Mouse (Mus musculus) CD4-positive, CD25-positive, alpha-beta regulatory T cell, adult 4 months (primary cell): ENCODE data around the gene Bcl7b. TPM values are rescaled to one million over a fixed set of nuclear protein-coding genes. Genes with fewer than 3 reads are reported as not detected.

Source experiments
- ATAC-seq: one replicate; pipeline ENCODE4 v1.8.0; 2017
- polyA plus RNA-seq, 2 experiments: library from polyadenylated mRNA; unstranded; fragments of 100-300 nt; shearing (Covaris generic); gene quantifications; one replicate each; pipeline ENCODE4 v1.2.1; 2017

The Bcl7b gene
- polyA plus RNA-seq, 2 experiments from 2014 or later: 47.1 to 79.6 TPM

DNA sequence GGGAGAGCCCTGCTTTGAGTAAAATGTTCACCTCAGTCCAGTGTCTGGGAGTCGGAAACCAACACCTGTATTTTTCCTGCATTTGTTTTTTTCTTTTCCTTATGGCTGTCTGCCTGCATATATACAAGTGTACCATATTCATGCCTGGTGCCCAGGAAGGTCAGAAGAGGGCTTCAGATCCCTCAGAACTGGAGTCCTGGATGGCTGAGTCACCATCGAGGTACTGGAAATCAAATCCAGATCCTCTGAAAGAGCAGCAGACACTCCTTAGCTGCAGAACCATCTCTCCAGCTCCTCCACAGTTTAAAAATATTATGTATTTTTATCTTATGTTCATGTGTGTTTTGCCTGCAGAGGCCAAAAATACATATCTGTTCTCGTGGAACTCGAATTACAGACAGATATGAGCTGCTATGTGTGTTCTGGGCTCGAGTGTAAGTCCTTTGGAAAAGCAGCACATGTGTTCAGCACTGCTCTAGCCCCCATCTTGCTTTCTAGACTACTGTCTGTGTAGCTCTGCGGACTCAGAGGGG, 3.7 kb downstream of the Bcl7b start:
- ATAC-seq: no peak

DNA sequence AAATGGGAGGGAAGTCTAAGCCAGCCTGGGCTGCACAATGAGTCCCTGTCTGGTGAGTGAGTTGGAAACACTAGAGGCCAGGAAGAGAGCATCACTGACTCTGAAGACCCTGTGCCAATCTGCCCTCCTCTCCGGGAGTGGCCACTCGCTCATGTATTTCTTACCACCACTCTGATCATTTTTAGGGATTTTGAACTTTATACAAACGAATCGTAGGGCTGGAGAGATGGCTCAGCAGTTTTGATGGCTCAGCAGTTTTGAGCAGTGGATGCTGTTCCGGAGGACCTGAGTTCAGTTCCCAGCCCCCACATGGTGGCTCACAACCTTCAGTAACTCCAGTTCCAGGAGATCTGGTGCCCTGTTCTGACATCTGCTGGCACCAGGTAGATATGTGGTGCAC, 4.9 kb downstream of the Bcl7b start:
- ATAC-seq: no peak

DNA sequence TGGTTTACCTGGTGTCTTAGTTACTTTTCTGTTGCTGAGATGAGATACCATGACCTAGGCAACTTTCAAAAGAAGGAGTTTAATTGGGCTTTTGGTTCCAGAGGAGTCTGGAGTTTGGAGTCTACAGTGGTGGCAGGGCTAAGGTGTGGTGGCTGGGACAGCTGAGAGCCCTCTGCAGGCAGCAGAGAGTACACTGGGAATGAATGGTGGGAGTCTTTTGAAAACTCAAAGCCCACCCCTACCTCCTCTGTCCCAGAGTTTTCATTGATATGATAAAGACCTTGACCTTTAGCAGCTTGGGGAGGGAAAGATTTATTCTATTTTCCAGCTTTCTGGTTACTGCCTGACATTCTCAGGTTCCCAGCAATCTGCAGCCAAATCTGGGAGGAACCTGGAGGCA, 7.0 kb downstream of the Bcl7b start:
- ATAC-seq: no peak

DNA sequence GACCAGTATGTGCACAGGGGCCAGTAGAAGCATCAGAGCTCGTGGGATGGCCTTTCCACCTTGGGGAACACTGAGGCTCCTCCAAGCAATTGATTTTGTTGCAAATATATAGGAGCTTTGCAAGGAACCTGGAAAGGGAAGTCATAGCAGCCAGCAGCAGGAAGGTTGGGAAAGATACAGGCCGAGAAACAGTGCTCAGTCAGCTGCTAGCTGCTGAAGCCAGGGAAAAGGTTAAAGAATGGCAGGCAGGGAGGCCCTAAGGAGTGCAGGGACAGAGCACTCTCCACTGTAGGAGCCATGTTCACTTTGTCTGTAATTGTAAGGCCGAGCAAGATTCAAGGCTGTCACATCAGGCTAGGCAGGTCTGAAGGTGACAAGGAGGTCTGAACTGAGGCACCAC, 10.4 kb downstream of the Bcl7b start:
- no peak for ATAC-seq

DNA sequence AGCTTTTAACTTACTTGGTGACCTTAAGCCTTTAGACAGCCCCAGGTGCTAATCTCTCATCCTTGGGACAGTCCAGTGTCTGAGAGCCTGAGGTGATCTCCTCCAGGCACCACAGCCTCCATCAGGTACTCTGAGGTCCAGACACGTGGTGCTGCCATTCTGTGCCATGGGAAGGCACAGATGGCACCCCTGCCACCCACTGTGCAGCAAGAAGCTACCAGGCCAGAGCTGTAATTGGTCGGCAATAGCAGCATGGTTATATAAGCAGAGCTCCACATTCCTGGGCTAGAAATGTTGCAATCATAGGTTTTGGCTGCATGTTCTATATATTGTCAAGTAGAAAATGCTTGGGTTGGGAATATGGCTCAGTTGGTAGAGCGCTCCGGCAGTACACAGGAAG, 10.9 kb downstream of the Bcl7b start:
- ATAC-seq: no peak

DNA sequence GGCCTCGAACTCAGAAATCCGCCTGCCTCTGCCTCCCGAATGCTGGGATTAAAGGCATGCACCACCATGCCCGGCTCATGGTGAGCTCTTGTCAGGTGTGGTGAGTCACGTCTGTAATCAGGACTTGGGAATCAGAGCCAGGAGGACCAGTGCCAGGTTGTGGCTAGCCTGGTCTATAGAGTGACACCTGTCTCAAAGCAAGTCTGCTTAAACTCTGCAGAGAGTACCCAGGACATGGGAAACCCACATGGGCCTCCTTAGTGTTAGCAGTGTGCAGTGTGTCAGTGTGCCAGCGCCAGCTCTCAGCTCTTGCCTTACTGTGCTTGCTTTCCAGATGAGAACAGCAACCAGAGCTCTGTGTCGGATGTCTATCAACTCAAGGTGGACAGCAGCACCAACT, 11.5 kb downstream of the Bcl7b start:
- ATAC-seq: no peak

DNA sequence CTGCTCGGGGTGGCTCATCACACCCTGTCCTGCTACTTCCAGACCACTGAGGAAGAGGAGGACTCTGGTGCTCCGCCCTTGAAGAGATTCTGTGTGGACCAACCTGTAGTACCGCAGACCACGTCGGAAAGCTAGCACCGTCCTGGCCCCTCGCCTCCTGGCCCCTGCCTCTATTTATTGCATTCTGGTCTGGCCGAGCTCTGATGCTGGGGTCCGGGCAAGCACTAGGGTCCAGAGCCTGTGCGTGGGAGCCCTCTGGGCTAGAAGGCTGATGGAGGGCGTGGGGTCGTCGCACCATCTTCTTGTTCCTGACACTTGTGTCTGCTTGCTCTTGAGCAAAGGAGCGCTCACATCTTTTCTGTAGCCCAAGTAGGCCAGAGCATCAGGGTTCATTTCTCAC, 12.7 kb downstream of the Bcl7b start:
- ATAC-seq: no peak

DNA sequence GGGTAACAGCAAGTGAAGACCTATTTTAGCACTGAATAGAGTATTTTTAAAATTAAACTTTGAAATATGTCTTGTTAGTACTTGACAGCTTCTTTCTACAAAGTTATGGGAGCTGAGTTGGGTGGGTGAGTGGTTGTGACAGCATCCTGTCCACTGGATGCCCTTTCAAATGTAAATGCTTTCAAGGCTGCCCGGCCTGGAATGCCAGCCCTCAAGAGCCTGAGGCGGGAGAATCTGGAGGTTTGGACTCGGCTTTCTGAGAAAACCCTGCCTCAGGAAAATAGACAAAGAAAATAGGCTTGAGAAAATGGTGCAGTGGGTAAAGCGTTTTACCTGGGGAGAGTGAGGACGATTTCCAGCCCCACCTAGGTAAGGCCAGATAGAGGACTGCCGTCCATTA, 13.7 kb downstream of the Bcl7b start:
- no peak for ATAC-seq

DNA sequence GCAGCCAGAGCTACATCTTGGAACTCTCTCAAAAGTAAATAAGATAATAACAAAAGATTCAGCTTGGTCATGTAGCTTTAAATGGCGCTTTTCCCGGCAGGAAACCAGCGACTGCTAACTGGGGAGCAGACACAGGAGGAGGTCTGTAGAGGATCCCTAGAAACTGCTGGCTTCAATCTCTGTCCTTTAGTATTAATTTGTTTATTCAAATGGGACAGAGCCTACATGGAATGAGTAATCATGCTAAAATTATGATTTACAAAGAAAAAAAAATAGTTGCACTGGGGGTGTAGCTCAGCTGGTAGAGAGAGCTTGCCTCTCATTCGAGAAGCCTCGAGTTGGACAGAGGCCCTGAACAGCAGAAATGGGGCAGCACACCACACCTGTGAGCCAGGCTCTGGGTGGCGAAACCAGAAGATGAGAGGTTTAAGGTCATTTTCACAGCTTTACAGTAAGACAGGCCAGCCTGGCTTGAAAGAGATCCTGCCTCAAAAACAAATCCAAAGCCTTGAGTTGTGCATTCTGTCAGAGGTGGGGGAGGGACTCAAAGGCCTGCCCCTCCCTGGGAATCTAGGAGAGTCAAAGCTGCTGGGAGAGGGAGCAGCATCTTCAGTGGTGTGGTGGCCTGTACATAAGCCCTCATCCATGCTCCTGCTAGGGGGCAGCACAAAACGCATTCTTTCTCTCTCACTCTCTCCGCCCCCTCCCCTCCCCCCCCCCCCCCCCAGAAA, 15.2 kb downstream of the Bcl7b start:
- no peak for ATAC-seq

DNA sequence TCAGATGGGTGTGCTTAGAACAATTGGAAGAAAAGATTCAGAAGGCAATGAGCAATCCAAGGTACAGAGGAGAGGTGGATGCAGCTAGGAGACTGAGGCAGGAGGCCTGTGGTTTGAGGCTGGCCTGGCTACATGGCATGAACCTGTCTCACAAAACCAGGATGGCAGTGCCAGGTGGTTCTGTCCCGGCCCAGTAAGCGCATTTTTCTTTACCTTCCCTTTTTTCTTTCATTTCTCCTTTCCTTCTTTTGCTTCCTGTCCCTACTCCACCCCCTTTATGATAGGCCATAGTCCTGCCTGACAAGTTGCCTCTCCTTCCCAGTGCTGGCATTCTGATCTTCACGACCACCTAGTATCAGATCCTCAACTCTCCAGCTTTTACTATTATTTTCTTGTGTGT, 16.9 kb downstream of the Bcl7b start:
- ATAC-seq: no peak

DNA sequence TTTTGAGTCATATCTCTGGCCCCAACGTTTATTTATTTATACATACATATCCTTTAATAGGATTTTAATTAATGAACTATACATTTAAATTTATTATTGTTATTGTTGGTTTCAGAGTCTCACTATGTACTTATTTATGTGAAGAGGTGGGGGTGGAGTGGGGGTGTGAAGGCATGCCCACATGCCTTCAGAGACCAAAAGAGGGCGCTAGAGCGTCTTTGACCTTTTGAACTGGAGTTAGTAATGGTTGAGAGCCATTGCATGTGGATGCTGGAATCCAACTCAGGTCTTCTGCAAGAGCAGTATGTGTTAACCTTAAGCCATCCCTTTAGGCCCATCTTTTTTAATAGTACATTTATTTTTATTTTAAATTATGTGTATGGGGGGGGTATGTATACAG, 17.5 kb downstream of the Bcl7b start:
- no peak for ATAC-seq

DNA sequence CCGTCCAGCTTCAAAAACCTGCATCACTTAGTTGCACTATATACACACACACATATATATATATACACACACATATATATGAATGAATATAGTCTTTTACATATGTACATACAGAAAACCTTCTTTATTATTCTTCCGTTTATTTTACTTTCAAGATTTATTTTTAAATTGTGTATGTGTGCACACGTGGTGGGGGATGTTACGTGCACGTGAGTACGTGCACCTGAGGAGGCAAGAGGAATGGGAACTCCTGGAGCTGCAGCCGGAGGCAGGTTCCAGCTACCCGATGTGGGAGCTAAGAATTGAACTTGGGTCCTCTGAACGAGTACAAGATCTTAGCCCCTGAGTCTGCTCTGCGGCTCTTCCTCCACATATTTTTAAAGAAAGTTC, 18.1 kb downstream of the Bcl7b start:
- ATAC-seq: no peak

DNA sequence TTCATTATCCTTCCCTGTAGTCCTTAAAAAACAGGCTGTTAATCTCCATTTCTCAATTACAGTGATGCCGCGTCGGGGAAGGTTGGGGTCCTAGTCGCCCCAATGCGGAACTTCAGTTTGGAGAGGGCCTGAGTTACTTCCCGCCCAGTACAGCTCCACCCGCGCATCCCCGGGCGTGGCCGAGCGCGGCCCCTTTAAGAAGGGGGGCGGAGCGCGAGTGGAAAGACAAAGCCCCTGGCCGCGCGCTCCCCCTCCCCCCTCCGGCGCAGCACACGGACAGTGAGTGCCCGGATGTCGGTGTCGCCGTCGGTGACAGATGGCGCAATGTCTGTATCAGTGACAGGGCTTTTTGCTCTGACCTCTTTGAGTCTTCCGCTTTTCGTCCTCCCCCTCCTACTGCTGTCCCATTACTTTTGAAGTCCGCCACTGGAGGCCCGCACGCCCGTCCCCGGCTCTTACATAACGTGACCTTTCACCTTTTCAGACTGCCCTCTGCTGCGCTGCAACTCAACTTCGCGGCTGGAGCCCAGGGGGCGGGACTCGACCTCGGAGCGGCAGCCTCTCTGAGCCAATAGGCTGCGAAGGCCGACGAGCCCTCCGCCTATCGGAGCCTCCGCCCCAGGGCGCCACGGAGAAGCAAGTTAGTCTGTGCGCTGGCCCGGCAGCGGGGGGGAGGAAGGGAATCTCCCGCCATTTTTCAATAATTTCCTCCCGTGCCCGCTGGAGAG, 18.7 kb downstream of the Bcl7b start, which contains the start of gene Baz1b:
Gene Baz1b, plus strand, starts transcription at position 644 of the 728 bp plus-strand sequence.
- peak; percentile 91 for ATAC-seq

DNA sequence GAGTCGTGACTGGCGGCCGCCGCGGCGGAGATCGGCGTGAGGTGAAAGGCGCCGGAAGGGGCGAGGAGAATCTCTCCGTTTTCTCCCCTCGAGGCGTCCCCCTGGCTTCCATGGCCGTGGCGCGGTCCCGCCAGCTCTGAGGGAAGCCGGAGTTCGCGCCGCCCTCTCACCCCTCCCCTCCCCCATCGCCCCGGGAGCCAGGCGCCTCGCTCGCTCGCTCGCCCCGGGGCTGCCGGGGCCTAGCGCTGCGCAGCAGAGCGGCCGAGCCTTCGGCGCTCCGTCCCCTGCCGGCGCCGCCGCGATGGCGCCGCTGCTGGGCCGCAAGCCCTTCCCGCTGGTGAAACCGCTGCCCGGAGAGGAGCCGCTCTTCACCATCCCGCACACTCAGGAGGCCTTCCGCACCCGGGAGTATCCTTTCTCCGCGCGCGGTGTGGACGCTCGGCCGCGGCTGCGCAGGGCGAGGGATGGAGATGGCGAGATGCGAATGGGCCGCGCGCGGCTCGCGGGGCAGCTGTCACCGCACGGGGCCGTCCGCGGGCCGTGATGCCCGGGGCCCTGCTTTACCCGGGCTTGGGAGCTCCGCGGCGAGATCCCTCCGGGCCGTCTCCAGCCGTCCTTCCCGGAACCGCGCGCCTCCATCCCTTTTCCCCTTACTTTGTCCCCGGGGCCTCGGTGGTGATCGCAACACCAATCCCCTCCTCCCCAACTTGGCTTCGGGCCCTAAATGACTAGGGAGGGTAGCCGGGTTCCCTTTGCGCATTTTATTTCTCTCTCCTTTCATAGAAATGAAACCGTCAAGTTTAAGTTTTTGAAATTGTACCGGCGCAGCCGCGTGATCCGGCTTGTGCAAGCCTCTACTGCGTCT, 19.5 kb downstream of the Bcl7b start:
- peak; percentile 20 for ATAC-seq

DNA sequence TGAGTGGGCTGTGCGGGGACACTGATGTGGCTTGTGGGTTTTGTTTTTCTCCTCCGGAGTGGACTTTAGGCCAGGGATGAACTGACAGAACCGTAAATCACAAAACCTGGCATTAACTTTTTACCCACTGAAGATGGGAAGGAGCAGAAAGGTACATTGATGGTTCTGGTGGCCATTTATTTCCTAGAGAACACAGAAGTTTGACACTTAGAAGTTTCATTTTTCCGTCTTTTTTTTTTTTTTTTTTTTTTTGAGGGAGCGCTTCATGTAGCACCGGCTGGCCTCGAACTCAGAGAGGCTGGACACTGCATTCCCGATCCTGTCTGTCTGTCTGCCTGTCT, 20.1 kb downstream of the Bcl7b start:
- no peak for ATAC-seq

DNA sequence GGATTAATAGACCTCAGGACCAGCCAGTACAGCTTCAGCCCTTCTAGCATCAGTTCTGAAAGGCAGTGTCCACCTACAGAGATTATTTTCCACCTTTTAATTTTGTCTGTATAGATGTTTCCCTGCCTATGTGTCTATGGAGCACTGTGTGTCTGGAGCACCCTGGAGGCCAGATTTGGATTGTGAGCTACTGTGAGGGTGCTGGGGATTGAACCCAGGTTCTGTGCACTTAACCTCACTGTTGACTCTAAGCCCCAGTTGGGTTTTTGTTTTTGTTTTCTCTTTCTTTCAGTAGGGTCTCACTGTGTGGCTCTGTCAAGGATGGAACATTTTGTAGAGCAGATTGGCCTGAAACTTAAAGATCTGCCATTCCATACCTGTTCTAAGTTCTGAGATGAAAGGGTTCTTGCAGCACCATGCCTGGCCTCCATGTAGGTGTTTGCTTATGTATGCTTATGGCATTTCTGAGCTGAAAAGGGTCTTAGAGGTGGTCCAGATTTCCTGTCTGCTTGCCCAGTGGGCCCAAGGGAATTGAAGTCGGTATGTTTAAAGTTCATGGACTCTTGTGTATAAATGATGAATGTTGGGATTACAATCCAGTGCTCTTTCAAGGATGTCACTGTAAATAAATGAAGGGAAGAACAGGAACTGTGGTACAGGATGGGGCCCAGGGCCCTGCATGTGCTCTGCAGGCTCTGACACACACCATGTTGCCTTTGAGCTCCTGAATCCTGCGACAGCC, 21.4 kb downstream of the Bcl7b start:
- no peak for ATAC-seq

DNA sequence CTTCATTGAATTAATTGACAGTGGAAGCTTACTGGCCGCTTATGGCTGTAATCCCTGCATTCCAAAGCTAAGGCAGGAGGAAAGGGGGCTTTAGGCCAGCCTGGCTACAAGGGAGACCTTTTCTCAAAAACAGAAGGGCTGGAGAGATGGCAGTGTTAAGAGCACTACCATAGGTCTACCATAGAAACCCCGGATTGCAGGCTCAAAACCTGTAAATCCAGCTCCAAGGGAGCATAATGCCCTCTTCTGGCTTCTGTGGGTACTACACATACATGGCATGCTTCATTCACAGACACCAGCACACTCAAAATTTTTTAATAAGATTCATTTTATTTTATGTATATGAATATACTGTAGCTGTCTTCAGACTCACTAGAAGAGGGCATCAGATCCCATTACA, 23.5 kb downstream of the Bcl7b start:
- ATAC-seq: peak; percentile 18

DNA sequence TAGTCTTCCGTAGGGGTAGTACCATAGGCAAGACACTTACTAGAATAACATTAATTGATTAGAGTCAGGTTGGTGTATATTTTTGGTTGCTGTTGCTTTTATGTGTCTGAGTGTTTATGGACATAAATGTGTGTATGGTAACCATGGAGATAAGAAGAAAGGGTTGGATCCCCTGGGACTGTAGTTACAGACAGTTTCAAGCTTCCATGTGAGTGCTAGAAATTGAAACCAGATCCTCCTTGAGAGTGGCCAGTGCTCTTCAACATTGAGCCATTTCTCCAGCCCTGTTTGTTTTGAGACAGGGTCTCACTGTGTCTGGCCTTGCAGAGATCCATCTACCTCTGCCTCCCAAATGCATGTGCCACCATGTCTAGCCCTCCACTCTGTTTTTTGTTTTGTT, 24.3 kb downstream of the Bcl7b start:
- no peak for ATAC-seq

DNA sequence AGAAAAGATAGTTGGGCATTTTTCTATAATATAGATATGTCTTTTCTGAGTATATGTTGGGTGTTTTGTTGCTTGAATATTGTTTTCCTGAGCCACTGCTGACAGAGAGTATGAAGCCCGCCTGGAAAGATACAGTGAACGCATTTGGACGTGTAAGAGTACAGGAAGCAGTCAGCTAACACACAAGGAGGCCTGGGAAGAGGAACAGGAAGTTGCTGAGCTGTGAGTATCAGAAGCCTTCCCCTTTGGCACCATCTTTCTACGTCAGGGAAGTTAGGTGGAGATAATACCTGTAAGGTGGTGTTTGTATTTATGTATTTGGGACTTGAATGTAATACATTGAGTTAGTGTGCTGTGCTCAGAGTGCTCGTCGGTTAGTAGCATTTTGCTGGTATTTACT, 28.3 kb downstream of the Bcl7b start:
- ATAC-seq: peak; percentile 70

DNA sequence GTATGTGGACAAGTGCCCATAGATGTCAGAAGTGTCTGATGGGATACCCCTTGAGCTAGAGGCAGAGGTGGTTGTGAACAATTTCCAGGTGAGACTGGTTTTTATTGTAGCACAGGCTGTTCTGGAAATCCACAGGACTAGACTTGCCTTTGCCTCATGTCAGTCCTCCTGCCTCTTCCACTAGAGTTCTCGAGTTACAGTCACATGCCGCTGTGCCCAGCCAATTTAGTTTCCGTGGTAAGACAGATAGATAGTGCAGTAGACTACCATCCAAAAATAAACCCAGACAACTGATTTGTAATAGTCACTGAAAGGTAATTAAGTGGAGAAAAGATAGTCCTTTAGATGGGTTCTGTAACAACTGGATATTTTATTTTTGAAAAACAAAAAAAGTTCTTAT, 34.7 kb downstream of the Bcl7b start:
- no peak for ATAC-seq

DNA sequence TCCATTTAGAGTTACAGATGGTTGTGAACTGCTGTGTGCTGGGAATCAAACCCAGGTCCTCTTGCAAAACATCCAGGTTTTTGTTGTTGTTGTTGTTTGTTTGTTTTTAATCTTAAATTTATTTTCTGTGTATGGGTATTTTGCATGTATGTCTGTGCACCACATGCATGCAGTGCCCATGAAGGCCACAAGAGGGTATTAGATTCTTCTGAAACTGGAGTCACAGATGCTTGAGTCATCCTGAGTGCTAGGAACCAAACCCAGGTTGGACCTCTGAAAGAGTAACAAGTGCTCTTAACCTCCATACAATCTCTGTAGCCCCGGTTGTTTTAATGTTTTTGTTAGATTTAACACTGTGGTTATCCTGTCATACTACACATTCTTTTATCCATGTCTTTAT, 40.1 kb downstream of the Bcl7b start:
- ATAC-seq: no peak

DNA sequence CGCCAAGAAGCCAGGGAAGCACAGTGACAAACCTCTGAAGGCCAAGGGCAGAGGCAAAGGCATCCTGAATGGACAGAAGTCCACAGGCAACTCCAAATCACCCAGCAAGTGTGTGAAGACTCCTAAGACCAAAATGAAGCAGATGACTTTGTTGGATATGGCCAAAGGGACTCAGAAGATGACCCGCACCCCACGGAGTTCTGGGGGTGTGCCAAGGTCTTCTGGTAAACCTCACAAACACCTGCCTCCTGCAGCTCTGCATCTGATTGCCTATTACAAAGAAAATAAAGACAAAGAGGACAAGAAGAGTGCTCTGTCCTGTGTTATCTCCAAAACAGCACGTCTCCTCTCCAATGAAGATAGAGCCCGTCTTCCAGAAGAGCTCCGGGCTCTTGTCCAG, 48.8 kb downstream of the Bcl7b start:
- no peak for ATAC-seq

DNA sequence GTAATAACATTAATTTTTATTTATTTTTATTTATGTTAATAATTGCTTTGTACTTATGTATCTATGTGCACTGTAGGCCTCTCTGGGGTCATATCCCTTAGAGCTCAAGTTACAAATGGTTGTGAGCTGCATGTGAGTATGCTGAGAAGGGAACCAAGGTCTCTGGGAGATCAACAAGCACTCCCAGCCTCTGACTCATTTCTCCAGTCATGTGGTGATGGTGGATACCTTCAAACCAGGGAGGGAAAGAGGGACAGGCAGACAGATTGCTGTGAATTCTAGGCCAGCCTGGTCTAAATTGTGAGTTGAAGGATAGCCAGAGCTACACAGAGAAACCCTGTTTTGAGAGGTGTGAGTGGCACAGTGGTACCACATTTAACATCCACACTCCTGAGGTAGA, 52.9 kb downstream of the Bcl7b start:
- no peak for ATAC-seq
